Comparison of ENCODE assay signal across 8 mouse cellular contexts in genomic region chr8:55940526-55940880, GRCm38 (mm10). TPM values are rescaled to one million over a fixed set of nuclear protein-coding genes. Genes with fewer than 3 reads are reported as not detected.
DNase-seq lines count a peak whose midpoint lies in the region; ATAC-seq lines count a peak whose summit lies in the region.
"Had no signal": no experiment of that assay in that cellular context is flagged by ENCODE, and none has a peak within 500 bp of the region (broad histone marks: within the 10 kb centered on the region; RNA-seq: fewer than 3 reads in every experiment).

No protein-coding gene starts in this region.

- H3K9me3 ChIP-seq in hindbrain, embryonic 13.5 days: no peaks in the 10 kb centered on the region
- H3K9me3 ChIP-seq in midbrain, embryonic 13.5 days: no peaks in the 10 kb centered on the region

- peak overlapping the region; percentile 56; the same call in 1 of the 2 replicates for H3K9ac ChIP-seq in hindbrain, embryonic 13.5 days
- H3K9ac ChIP-seq in midbrain, embryonic 13.5 days (replicated peaks): peak overlapping the region; percentile 28; the same call in 1 of the 2 replicates

- H3K27ac ChIP-seq in hindbrain, embryonic 13.5 days: 0 out of 2 replicates have a peak overlapping the region, but pooled peaks have one; percentile 3
- no peak overlapping the region for H3K27ac ChIP-seq in midbrain, embryonic 13.5 days

- H3K27me3 ChIP-seq in hindbrain, embryonic 13.5 days: no peaks in the 10 kb centered on the region
- H3K27me3 ChIP-seq in midbrain, embryonic 13.5 days: no peaks in the 10 kb centered on the region

- H3K36me3 ChIP-seq in hindbrain, embryonic 13.5 days: no peaks in the 10 kb centered on the region
- H3K36me3 ChIP-seq in midbrain, embryonic 13.5 days: no peaks in the 10 kb centered on the region

- H3K4me2 ChIP-seq in hindbrain, embryonic 13.5 days: peak overlapping the region; percentile 72
- peak overlapping the region; percentile 67 for H3K4me2 ChIP-seq in midbrain, embryonic 13.5 days (replicated peaks)

- H3K4me1 ChIP-seq in hindbrain, embryonic 13.5 days (replicated peaks): peaks cover 12% of the 10 kb centered on the region
- H3K4me1 ChIP-seq in midbrain, embryonic 13.5 days (replicated peaks): peaks cover 8% of the 10 kb centered on the region

- H3K4me3 ChIP-seq in hindbrain, embryonic 13.5 days: peak overlapping the region; percentile 44
- H3K4me3 ChIP-seq in midbrain, embryonic 13.5 days (replicated peaks): peak overlapping the region; percentile 46
- H3K4me3 ChIP-seq: erythroblast, embryonic 14.5 days had no signal

- peak; percentile 91 for ATAC-seq in hindbrain, embryonic 13.5 days (ENCODE audit: low FRiP score)
- peak; percentile 95 for ATAC-seq in midbrain, embryonic 13.5 days

- DNase-seq in lung, postnatal 10 days: peak; percentile 14
- DNase-seq in lung, postnatal 4 days: no peak
- peak; percentile 86 for DNase-seq in embryo, embryonic 11 days
- no peak for DNase-seq in spleen, adult 18-20 months
- no peak for DNase-seq in thymus, postnatal 10 days (ENCODE audit: low spot score in 2 of 2)

- WGBS in hindbrain, embryonic 13.5 days: under 1% methylated on average over 8 of the region's 8 CpGs
- WGBS in midbrain, embryonic 13.5 days: 0% methylated on average over 8 of the region's 8 CpGs

RNA-seq across cellular contexts. Expression of gene Glra3, which starts 0.2 kb away (rescaled TPM):
- 0.57 and 0.70 TPM in 2 replicates for polyA plus RNA-seq in hindbrain, embryonic 13.5 days (2015; fragmentation: Nextera tagmentation; extraction: Ambion mirVana)
- polyA plus RNA-seq in midbrain, embryonic 13.5 days (2015; fragmentation: Nextera tagmentation; extraction: Ambion mirVana): 0.22 and 0.64 TPM in 2 replicates
- polyA plus RNA-seq: erythroblast, embryonic 14.5 days had no signal

RNA-seq across cellular contexts. Expression of gene Adam29, which starts 33.8 kb away (rescaled TPM):
- not detected in 2 replicates for polyA plus RNA-seq in hindbrain, embryonic 13.5 days (2015; fragmentation: Nextera tagmentation; extraction: Ambion mirVana)
- polyA plus RNA-seq in midbrain, embryonic 13.5 days (2015; fragmentation: Nextera tagmentation; extraction: Ambion mirVana): not detected in 2 replicates
- polyA plus RNA-seq: erythroblast, embryonic 14.5 days had no signal

Comparison
In these comparisons a context has a peak if more than half of its experiments do, and no peak if none do; other contexts are left out.
1. DNase-seq: peak in lung, postnatal 10 days (single experiment) and embryo, embryonic 11 days (single experiment); none in lung, postnatal 4 days (0 of 2), spleen, adult 18-20 months (0 of 2) and thymus, postnatal 10 days (0 of 2).